Mouse (Mus musculus) small intestine, adult 2 months (tissue): ENCODE results near the gene Abce1.

Experiments used
- CTCF ChIP-seq: fragments of 200-500 bp; IDR thresholded peaks from 2 replicates; pipeline ENCODE4 v1.5.1; 2012; ENCODE audit warnings: low read depth, mild to moderate bottlenecking, control low read depth, inconsistent platforms, low read length, moderate library complexity, mixed read lengths; ENCODE audit not compliant: insufficient replicate concordance, insufficient read length; ENCODE audit errors: extremely low read depth
- POLR2A ChIP-seq: fragments of 200-500 bp; IDR thresholded peaks from 2 replicates; pipeline ENCODE4 v1.6.1; 2012; ENCODE audit warnings: low read depth, mild to moderate bottlenecking, control low read depth, inconsistent platforms, low read length, moderate library complexity

DNA sequence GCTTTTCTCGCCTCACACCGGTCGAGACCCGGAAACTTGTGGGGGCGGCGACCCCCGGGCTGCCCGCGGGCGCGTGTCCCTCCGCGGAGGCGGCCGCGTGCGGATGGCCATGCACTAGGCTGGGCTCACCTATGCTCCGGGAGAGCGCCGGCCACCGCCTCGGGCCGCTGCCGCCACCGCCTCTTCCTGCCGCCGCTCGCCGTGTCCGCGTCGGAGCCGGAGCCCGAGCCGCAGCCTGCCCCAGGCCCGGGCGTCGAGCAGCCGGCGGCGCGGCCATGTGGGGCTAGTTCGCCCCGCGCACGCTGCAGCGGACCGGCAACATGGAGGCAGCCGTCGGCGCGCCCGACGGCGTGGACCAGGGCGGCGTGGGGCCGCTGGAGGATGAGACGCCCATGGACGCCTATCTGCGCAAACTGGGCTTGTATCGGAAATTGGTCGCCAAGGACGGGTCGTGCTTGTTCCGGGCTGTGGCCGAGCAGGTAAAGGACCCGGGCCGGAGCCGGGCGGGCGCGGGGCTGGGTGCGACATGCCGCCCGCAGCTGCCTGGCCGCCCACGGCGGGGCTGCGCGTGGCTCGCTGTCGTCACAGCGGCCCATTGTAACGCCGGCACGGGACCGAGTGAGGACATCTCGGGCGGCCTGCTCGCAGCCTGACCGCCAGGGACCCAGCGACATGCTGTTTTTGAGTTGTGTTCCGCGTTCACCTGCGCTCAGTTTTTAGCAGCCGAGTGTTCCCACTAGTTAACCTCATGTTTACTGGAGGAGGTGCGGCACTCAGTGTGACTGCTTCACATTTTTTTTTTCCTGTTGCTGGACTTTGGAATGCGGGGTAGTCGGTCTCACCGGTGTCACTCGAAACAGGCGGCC lies 71.7 kb downstream of the Abce1 start, which contains the start of gene Otud4:
- no peak for TF ChIP-seq POLR2A
- TF ChIP-seq CTCF = peak; percentile 24; the same call in 1 of the 2 replicates
